Mouse (Mus musculus) cerebellum, adult 9-11 months (tissue): ENCODE measurements at regions not wholly inside any gene's neighbourhood (a gene's known extent, or its start where the extent isn't known, plus 50 kb on each side); places are given as distances from the start of the nearest gene placed in this dataset.

Experiments used
- DNase-seq: peaks from one replicate; pipeline ENCODE4 v3.0.0; 2022

DNA sequence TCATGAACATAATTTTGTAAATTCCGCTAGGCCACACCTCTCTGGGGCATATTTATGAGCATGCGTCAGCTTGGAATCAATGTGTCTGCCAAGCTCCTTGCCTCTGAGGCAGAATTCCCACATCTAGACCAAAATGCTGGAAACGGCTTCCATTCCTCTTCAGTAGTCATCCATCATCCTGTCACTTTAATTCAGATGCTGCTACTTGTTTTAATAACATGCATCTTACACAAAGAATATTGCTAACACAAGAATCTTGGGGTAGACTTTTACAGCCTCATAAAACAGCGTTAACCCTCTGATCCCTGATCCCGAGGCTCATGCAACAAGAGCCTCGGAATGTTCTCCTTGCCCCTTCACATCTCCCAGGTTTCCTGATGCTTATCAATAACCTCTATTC lies 442.7 kb upstream of the Etaa1 start:
- no peak for DNase-seq

DNA sequence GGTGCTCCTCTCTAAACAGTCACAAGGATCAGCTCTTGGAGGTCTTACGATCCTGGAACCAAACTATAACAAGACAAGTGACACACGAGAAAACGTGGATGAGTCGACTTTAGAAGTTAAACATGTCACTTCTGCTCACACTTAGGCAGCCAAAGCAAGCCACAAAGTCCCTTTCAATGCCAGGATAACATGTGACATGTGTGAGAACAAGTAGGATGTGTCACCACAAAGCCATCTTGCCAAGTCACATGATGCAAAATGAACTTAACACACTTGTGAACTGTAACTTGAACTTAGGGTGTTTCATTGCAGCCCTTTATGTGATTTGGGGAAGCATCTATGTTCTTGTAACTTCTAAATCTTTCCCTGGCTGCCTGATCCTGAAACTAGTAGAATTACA lies 442.0 kb upstream of the Etaa1 start:
- no peak for DNase-seq

DNA sequence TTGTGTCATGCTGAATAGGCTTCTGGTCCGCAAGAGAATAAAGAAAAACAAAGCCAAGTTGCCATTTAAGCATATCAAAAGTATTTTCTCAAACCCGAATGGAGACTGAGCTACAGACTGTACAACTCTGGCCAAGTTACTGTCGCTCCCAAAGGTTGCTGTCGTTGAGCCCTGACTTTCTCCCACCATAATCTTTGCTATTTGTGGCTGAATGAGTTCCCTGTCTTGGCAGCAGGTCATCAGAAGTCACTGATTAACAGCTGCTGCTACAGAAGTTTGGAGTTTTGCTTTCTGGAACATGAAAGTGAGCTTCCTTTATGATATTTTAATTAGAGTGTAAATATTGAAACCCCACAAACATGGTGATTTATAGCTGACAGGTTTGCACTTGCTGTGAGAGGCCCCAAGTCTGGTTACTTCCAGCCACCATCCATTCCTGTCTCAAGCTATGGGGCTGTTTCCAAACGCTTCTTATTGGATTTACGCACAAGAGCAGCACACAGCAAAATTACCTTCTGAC lies 419.2 kb upstream of the Etaa1 start:
- no peak for DNase-seq

GRCm38 (mm10) chr11:18371304-18371703 lies 417.6 kb upstream of the Etaa1 start:
- DNase-seq, result no peak

GRCm38 (mm10) chr11:18370861-18371260 lies 417.2 kb upstream of the Etaa1 start:
- DNase-seq, result no peak

DNA sequence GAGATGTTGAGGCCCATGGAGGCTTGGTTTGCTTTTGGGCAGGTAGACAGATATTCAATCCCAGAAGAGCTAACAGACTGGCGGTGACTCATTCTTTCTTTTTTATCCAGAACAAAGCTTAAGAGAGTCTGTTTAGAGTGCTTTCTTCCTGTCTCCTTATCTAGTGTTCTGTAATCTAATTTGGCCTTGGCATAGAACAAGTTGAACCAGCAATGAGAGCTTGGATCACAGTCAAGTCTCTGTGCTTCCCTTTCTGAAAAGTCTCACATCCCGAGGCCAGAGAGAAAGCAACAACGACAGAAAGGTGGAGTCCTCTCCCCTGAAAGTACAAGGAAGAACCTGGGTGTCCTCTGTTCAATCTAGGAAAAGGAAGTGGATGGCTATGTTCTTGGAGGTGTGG lies 401.2 kb upstream of the Etaa1 start:
- no peak for DNase-seq

GRCm38 (mm10) chr11:18354156-18354555 lies 400.5 kb upstream of the Etaa1 start:
- no peak for DNase-seq

DNA sequence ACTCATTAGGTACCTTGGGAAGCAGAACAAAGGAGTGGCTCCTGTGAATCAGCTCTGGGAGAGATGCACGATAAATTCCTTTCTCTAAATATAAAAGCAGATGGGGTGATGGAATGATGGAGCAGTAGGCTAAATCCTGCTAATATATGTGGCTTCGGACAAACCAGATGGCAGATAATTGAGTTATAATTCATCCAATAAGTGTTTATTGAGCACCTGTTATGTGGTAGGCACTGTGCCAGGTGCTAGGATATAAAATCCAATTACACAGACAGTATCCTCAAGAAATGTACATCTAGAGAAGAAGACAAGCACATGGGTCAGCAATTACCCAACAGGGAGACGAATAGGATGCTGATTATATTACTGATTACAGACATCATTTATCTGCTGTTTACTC lies 394.2 kb upstream of the Etaa1 start:
- DNase-seq, result no peak

- no peak for DNase-seq
Measured at GRCm38 (mm10) chr11:18313510-18314301, 360.0 kb upstream of the Etaa1 start.

- DNase-seq, result no peak
Measured at GRCm38 (mm10) chr11:18296194-18297125, 342.8 kb upstream of the Etaa1 start.

DNA sequence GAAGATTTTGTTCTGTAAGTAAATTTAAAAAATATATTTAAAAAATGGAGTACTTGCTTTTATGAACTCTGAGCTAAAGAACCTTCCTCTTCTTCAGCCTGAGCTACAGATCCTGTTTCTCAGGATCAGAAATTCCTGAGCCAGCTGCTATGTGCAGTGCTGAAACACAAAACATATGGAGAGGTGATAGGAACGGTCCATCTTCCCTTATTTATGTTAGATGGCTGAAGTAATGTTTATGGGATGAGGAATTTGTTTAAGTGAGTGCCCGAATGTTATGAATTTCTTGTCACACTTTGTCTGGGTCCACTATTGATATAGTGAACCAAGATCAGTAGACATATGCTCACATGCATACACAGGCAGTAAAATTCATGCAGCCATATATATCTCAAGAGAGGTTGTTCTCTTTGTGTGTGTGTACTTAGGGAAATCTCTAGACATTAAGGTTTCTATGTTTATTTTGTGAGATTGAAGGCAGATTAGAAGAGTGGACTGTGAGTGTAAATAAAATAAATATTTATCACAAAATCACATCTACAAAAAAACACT lies 325.0 kb upstream of the Etaa1 start:
- no peak for DNase-seq

DNA sequence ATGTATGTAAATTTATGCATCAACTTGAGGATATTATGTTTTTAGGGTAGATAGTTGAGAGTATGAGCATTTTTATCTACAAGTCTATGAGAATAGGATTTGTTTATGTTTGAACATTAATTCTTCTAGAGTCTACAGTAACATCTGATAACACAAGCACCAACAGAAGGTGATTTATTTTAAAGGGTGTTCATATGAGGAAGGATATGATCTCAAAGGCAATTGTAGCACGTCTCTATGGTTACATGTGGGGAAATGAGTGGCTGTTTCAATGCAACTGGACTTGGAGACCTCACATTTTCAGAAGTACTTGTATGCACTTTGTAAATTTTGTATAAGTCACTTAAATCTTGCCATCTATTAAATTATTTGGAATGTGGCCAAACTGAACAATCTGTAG lies 318.7 kb upstream of the Etaa1 start:
- DNase-seq, result no peak

GRCm38 (mm10) chr11:18266161-18266560 lies 312.5 kb upstream of the Etaa1 start:
- no peak for DNase-seq

DNA sequence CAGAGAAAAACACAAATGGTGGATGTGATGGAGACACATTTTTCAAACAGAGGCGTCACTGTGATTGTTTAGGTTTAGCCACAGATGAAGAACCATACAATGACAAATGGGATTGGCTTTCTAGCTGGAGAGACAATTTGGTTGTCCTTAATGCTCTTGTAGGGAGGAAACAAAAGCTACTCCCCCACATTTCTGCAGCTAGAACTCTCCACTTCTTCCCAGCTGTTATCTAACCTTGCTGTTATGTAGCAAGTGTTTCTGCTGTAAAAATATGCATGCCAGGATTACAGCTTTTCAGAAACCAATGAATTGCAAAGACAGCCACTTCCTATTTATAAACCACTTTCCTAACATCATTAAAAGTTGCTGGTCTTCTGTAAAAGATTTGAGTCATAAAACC lies 309.2 kb upstream of the Etaa1 start:
- no peak for DNase-seq

DNA sequence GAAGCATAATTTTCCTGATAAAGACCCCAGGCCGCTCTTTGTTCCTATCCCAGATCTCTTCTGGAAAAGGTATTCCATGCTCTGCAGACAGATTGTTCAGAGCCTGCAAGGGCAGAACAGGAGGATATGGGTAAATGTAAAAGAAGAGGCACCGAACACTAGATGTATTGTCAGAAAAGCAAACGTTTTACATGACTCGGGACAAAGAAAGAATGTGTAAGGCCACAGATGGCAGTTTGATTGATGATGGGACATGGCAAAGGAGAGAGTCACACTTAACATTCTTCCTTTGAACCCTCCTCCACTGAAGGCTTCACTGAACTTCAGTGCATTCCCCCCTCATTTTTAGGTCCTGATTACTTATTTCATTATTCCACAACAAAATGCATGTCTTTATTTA lies 295.6 kb upstream of the Etaa1 start:
- DNase-seq, result no peak

DNA sequence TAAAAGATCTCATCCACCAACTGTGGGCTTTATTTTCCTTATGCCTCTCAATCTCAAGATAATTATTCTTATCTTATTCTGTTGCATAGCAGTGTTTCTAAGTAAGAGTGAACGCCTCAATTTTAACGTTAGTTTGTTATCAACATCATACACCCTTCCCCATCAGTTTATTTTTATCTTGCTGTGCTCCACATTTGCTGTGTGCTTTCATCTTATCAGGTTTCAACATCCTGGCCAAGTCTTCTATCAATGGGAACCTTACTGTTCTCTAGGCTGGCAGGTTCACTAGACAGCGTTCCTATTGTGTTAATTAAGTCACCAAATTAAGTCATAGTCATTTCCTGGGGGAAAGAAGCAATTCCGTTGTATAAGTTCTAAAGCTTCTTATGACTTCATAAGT lies 263.1 kb upstream of the Etaa1 start:
- no peak for DNase-seq

DNA sequence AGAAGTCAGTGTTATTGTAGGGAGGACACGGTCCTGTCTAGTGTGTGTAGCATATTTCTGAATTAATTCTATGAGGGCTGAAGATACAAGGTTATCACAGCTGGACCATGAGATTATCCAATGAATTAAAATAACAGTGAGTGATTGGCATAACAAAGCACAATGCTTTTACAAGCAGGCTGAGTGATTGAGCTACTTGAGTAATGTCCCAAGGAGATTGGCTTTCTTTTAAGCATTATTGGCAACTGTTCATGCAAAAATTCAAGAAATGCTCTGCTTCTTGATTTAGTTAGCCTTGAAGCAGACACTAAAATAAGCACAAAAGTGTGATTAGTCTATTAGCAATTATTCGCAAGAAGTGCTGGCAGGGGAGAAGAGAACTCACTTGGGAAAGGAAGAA lies 219.4 kb upstream of the Etaa1 start:
- no peak for DNase-seq

DNA sequence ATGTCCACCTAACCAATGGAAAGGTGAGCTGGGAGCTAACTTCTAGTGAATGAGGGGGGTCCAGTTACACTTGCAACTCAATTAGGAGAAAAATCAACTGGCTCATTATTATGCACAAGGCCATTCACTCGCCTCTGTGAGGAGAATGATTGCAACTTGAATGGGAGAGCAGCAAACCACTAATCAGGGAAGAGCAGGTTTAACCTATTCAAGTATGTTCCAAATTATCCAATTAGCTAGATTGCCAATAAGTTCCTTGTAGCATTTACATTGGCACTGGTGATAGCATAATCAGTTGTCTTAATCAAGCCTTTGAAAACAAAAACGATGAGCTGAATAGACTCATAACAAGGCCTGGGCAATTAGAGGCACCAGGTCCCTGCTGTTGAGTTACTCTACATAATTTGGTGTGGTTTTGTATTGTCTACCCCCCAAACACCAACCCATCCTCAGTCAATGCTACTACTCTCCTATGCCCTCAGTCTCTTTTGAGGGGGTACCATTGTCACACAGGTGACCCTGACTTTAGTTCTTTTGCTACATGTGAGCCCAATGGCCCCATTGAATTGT lies 217.6 kb upstream of the Etaa1 start:
- DNase-seq, result no peak

- DNase-seq, result no peak
Measured at GRCm38 (mm10) chr11:18165609-18166347, 212.1 kb upstream of the Etaa1 start.

DNA sequence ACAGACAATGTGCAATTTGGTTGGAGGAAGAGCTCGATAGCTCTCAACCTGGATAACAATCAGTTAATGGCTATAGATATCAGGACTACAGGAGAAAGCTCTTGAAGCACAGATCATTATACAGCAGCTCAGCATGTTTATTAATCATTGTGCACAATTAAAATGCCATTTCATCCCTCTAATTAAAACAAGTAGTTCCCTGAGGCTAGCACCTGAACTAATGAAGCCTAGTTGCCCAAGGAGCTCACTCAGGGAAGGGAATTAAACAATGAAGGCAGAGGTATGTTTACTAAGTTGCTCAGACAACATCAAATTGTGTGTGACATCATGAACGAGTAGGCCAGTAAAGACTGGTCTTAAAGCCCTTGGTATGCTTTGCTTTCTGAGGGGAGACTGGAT lies 210.3 kb upstream of the Etaa1 start:
- no peak for DNase-seq

GRCm38 (mm10) chr11:18163156-18164024 lies 209.7 kb upstream of the Etaa1 start:
- DNase-seq, result no peak

- no peak for DNase-seq
Measured at GRCm38 (mm10) chr11:18156506-18156905, 202.8 kb upstream of the Etaa1 start.
